Comparison of ENCODE assay signal across 8 mouse cellular contexts in genomic region chr10:111971929-111972328, GRCm38 (mm10). TPM values are rescaled to one million over a fixed set of nuclear protein-coding genes. Genes with fewer than 3 reads are reported as not detected.
A peak's percentile ranks its signal among the peaks of the same experiment; 100 is the strongest.
DNase-seq lines count a peak whose midpoint lies in the region; ATAC-seq and TF ChIP-seq lines count a peak whose summit lies in the region.

No protein-coding gene starts in this region.

- no peak for TF ChIP-seq EP300 in lung, postnatal 0 days (IDR thresholded peaks at IDR 0.05)

- H3K4me1 ChIP-seq in neural tube, embryonic 11.5 days (ENCODE audit: control insufficient read depth, insufficient read depth, low read length): peaks cover 8% of the 10 kb centered on the region; the same call in 1 of the 2 replicates
- peaks cover 14% of the 10 kb centered on the region for H3K4me1 ChIP-seq in liver, embryonic 13.5 days (replicated peaks)
- H3K4me1 ChIP-seq in lung, postnatal 0 days (ENCODE audit: insufficient read depth, low read depth, low read length): peaks cover 5% of the 10 kb centered on the region; the same call in 1 of the 2 replicates

- no peaks in the 10 kb centered on the region for H3K27me3 ChIP-seq in neural tube, embryonic 11.5 days (ENCODE audit: control insufficient read depth, insufficient read depth, low read length)
- no peaks in the 10 kb centered on the region for H3K27me3 ChIP-seq in liver, embryonic 13.5 days
- H3K27me3 ChIP-seq in lung, postnatal 0 days (replicated peaks; ENCODE audit: insufficient read depth, low read length): no peaks in the 10 kb centered on the region

- H3K4me2 ChIP-seq in neural tube, embryonic 11.5 days (ENCODE audit: low read depth): no peak overlapping the region
- H3K4me2 ChIP-seq in liver, embryonic 13.5 days: peak overlapping the region; percentile 73; the same call in 1 of the 2 replicates
- H3K4me2 ChIP-seq in lung, postnatal 0 days (replicated peaks; ENCODE audit: low read depth, low read length): no peak overlapping the region

- WGBS in neural tube, embryonic 11.5 days: 81% methylated on average over 3 of the region's 3 CpGs
- 64% methylated on average over 3 of the region's 3 CpGs for WGBS in liver, embryonic 13.5 days (ENCODE audit: insufficient replicate concordance)
- whole genome bisulfite sequencing in lung, postnatal 0 days: 84% methylated on average over 3 of the region's 3 CpGs

- intact Hi-C loops in gastrocnemius, adult 2 months (cut with DNase I): loop anchor here (2.0 to 10.0 kb wide), 2 partner anchors 673 to 747 kb away; partner anchors contain the start of gene Bbs10

- no peaks in the 10 kb centered on the region for H3K9me3 ChIP-seq in neural tube, embryonic 11.5 days (ENCODE audit: control insufficient read depth, low read length)
- no peaks in the 10 kb centered on the region for H3K9me3 ChIP-seq in liver, embryonic 13.5 days (replicated peaks)
- H3K9me3 ChIP-seq in lung, postnatal 0 days (ENCODE audit: low read length): no peaks in the 10 kb centered on the region

- no peak overlapping the region for H3K9ac ChIP-seq in neural tube, embryonic 11.5 days (ENCODE audit: low read length)
- H3K9ac ChIP-seq in liver, embryonic 13.5 days: no peak overlapping the region
- no peak overlapping the region for H3K9ac ChIP-seq in lung, postnatal 0 days (replicated peaks; ENCODE audit: low read depth)

- TF ChIP-seq CTCF in gastrocnemius, adult 2 months (IDR thresholded peaks at IDR 0.05): no peak
- no peak for TF ChIP-seq CTCF in lung, postnatal 0 days (IDR thresholded peaks at IDR 0.05)

- H3K27ac ChIP-seq in gastrocnemius, adult 2 months: peak overlapping the region; percentile 95
- H3K27ac ChIP-seq in neural tube, embryonic 11.5 days (ENCODE audit: low read depth, low read length): no peak overlapping the region
- no peak overlapping the region for H3K27ac ChIP-seq in liver, embryonic 13.5 days
- no peak overlapping the region for H3K27ac ChIP-seq in lung, postnatal 0 days (ENCODE audit: low read length)

- H3K36me3 ChIP-seq in neural tube, embryonic 11.5 days (ENCODE audit: control insufficient read depth, insufficient read depth, low read length): no peaks in the 10 kb centered on the region
- H3K36me3 ChIP-seq in liver, embryonic 13.5 days: peaks cover 12% of the 10 kb centered on the region
- H3K36me3 ChIP-seq in lung, postnatal 0 days (ENCODE audit: insufficient read depth, low read length): no peaks in the 10 kb centered on the region

- peak overlapping the region; percentile 83 for H3K4me3 ChIP-seq in gastrocnemius, adult 2 months
- no peak overlapping the region for H3K4me3 ChIP-seq in neural tube, embryonic 11.5 days (ENCODE audit: low read depth, low read length)
- peak overlapping the region; percentile 91; the same call in 1 of the 2 replicates for H3K4me3 ChIP-seq in liver, embryonic 13.5 days (replicated peaks)
- H3K4me3 ChIP-seq in lung, postnatal 0 days (ENCODE audit: low read depth, low read length): no peak overlapping the region

- ATAC-seq in neural tube, embryonic 11.5 days (ENCODE audit: insufficient read depth, low FRiP score, low TSS enrichment): peak; percentile 31; the same call in 1 of the 2 replicates
- no peak for ATAC-seq in liver, embryonic 13.5 days (ENCODE audit: low read depth)
- no peak for ATAC-seq in lung, postnatal 0 days

- no peak for DNase-seq in gastrocnemius, adult 2 months
- no peak for DNase-seq in gastrocnemius, adult 8-10 months (ENCODE audit: low spot score in 2 of 2)
- DNase-seq in neural tube, embryonic 11.5 days (ENCODE audit: low spot score): no peak
- no peak for DNase-seq in neural tube, embryonic 10.5 days (ENCODE audit: extremely low spot score, low spot score)
- no peak for DNase-seq in liver, embryonic 13.5 days
- no peak for DNase-seq in layer of hippocampus, postnatal 14 days (ENCODE audit: low spot score in 2 of 2)
- DNase-seq in embryo, embryonic 10.5 days (ENCODE audit: low spot score): no peak
- no peak for DNase-seq in lung, postnatal 0 days (ENCODE audit: low spot score)

RNA-seq across cellular contexts. Expression of gene Krr1, which starts 0.5 kb away (rescaled TPM):
- total RNA-seq in gastrocnemius, adult 2 months (2021): 10 to 100 TPM; 27.4 to 29.5 TPM
- total RNA-seq in gastrocnemius, adult 8-10 months (2022): 10 to 100 TPM; 24.5 to 29.6 (median 27.4) TPM
- 58.4 and 62.4 TPM in 2 replicates for polyA plus RNA-seq in neural tube, embryonic 11.5 days (2014; fragmentation: Nextera tagmentation; extraction: Ambion mirVana)
- 27.5 and 37.6 TPM in 2 replicates for polyA plus RNA-seq in liver, embryonic 13.5 days (2015; fragmentation: Nextera tagmentation; extraction: Ambion mirVana)
- 10 to 100 TPM; 27.5 to 31.7 TPM for total RNA-seq in layer of hippocampus, postnatal 14 days (2021)
- polyA plus RNA-seq in lung, postnatal 0 days (2015; fragmentation: Nextera tagmentation; extraction: Ambion mirVana): 18.6 and 20.6 TPM in 2 replicates

RNA-seq across cellular contexts. Expression of gene Glipr1, which starts 30.5 kb away (rescaled TPM):
- under 1 TPM in 1 of 2 experiments, not detected in 1; 0.20 TPM for total RNA-seq in gastrocnemius, adult 2 months (2021)
- under 1 TPM in 2 of 4 experiments, not detected in 2; 0.27 to 0.90 TPM for total RNA-seq in gastrocnemius, adult 8-10 months (2022)
- polyA plus RNA-seq in neural tube, embryonic 11.5 days (2014; fragmentation: Nextera tagmentation; extraction: Ambion mirVana): 1.3 and 1.4 TPM in 2 replicates
- polyA plus RNA-seq in liver, embryonic 13.5 days (2015; fragmentation: Nextera tagmentation; extraction: Ambion mirVana): 8.6 and 8.7 TPM in 2 replicates
- 1 to 10 TPM; 1.6 to 2.1 TPM for total RNA-seq in layer of hippocampus, postnatal 14 days (2021)
- polyA plus RNA-seq in lung, postnatal 0 days (2015; fragmentation: Nextera tagmentation; extraction: Ambion mirVana): 9.4 and 9.6 TPM in 2 replicates

Comparison
In these comparisons a context has a peak if more than half of its experiments do, and no peak if none do; other contexts are left out.
1. H3K4me3 ChIP-seq: peak in gastrocnemius, adult 2 months (single experiment) and liver, embryonic 13.5 days (single experiment); none in neural tube, embryonic 11.5 days (single experiment) and lung, postnatal 0 days (single experiment).